Mouse (Mus musculus): ENCODE results near the gene Eml3. TPM values are rescaled to one million over a fixed set of nuclear protein-coding genes. Genes with fewer than 3 reads are reported as not detected.
A peak's percentile ranks its signal among the peaks of the same experiment; 100 is the strongest.

Eml3 gene
- polyA plus RNA-seq, 1 experiment from 2014 or later, result 10.3 TPM

- Histone ChIP-seq H3K27me3 (replicated peaks; ENCODE audit: control insufficient read depth, insufficient read depth, low read length) (no peaks in the 10 kb centered on the region), H3K4me3 (ENCODE audit: low read length) (no peak overlapping the region), H3K4me2 (ENCODE audit: low read length) (no peak overlapping the region), H3K4me1 (ENCODE audit: control insufficient read depth, insufficient read depth, low read depth, low read length) (no peaks in the 10 kb centered on the region), H3K27ac (ENCODE audit: low read depth, low read length) (no peak overlapping the region), H3K36me3 (ENCODE audit: control insufficient read depth, insufficient read depth, low read length) (peaks cover 70% of the 10 kb centered on the region), H3K9ac (ENCODE audit: low read depth, low read length) (no peak overlapping the region), H3K9me3 (ENCODE audit: control insufficient read depth, low read length) (no peaks in the 10 kb centered on the region)
- no peak for ATAC-seq
- 93% methylated on average over 1 of the region's 1 CpGs for WGBS
Measured at GRCm38 (mm10) chr19:8974638-8975037, 45.3 kb downstream of the Eml3 start.

- peaks cover 69% of the 10 kb centered on the region for H3K36me3 ChIP-seq (ENCODE audit: control insufficient read depth, insufficient read depth, low read length)
- H3K27ac ChIP-seq (ENCODE audit: low read depth, low read length), result no peak overlapping the region
- H3K27me3 ChIP-seq (replicated peaks; ENCODE audit: control insufficient read depth, insufficient read depth, low read length), result no peaks in the 10 kb centered on the region
- H3K9me3 ChIP-seq (ENCODE audit: control insufficient read depth, low read length), result no peaks in the 10 kb centered on the region
- no peak overlapping the region for H3K4me2 ChIP-seq (ENCODE audit: low read length)
- ATAC-seq, result no peak
- no peak overlapping the region for H3K9ac ChIP-seq (ENCODE audit: low read depth, low read length)
- 100% methylated on average over 2 of the region's 2 CpGs for WGBS
- H3K4me3 ChIP-seq (ENCODE audit: low read length), result no peak overlapping the region
- H3K4me1 ChIP-seq (ENCODE audit: control insufficient read depth, insufficient read depth, low read depth, low read length), result no peaks in the 10 kb centered on the region
Measured at GRCm38 (mm10) chr19:8975491-8975890, 46.1 kb downstream of the Eml3 start.

- Histone ChIP-seq H3K27ac (ENCODE audit: low read depth, low read length) (no peak overlapping the region), H3K4me1 (ENCODE audit: control insufficient read depth, insufficient read depth, low read depth, low read length) (no peaks in the 10 kb centered on the region), H3K36me3 (ENCODE audit: control insufficient read depth, insufficient read depth, low read length) (peaks cover 59% of the 10 kb centered on the region), H3K4me2 (ENCODE audit: low read length) (no peak overlapping the region), H3K27me3 (replicated peaks; ENCODE audit: control insufficient read depth, insufficient read depth, low read length) (no peaks in the 10 kb centered on the region), H3K9me3 (ENCODE audit: control insufficient read depth, low read length) (no peaks in the 10 kb centered on the region), H3K4me3 (ENCODE audit: low read length) (no peak overlapping the region), H3K9ac (ENCODE audit: low read depth, low read length) (no peak overlapping the region)
- WGBS, result 60% methylated on average over 3 of the region's 3 CpGs
- ATAC-seq, result peak; percentile 62; the same call in 1 of the 2 replicates
Measured at GRCm38 (mm10) chr19:8976535-8976934, 47.2 kb downstream of the Eml3 start.

DNA sequence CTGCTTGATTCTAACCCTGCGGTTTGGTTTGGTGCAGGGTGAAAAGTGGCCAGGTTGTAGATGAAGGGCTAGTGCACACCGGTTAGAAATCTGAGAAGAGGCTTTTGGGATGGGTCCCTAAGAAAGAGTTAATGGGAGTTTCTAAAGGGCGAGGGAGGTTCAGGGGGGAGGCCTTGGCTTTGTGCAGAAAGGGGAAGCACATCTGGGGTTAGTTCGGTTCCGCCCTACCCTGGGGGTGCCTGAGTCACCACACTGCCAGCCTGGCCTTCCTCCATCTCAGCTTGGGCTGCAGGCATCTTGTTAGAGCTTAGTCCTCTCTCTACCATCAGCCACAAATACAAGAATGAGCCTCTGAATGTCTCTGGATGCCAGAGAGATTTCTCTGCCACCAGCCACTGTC is 51.4 kb downstream of the Eml3 start:
- no peak overlapping the region for H3K9ac ChIP-seq (ENCODE audit: low read depth, low read length)
- WGBS, result 59% methylated on average over 5 of the region's 5 CpGs
- no peak overlapping the region for H3K4me2 ChIP-seq (ENCODE audit: low read length)
- H3K36me3 ChIP-seq (ENCODE audit: control insufficient read depth, insufficient read depth, low read length), result peaks cover 27% of the 10 kb centered on the region
- ATAC-seq, result no peak
- no peaks in the 10 kb centered on the region for H3K27me3 ChIP-seq (replicated peaks; ENCODE audit: control insufficient read depth, insufficient read depth, low read length)
- H3K9me3 ChIP-seq (ENCODE audit: control insufficient read depth, low read length), result no peaks in the 10 kb centered on the region
- peaks cover 20% of the 10 kb centered on the region for H3K4me1 ChIP-seq (ENCODE audit: control insufficient read depth, insufficient read depth, low read depth, low read length)
- H3K27ac ChIP-seq (ENCODE audit: low read depth, low read length), result no peak overlapping the region
- no peak overlapping the region for H3K4me3 ChIP-seq (ENCODE audit: low read length)

DNA sequence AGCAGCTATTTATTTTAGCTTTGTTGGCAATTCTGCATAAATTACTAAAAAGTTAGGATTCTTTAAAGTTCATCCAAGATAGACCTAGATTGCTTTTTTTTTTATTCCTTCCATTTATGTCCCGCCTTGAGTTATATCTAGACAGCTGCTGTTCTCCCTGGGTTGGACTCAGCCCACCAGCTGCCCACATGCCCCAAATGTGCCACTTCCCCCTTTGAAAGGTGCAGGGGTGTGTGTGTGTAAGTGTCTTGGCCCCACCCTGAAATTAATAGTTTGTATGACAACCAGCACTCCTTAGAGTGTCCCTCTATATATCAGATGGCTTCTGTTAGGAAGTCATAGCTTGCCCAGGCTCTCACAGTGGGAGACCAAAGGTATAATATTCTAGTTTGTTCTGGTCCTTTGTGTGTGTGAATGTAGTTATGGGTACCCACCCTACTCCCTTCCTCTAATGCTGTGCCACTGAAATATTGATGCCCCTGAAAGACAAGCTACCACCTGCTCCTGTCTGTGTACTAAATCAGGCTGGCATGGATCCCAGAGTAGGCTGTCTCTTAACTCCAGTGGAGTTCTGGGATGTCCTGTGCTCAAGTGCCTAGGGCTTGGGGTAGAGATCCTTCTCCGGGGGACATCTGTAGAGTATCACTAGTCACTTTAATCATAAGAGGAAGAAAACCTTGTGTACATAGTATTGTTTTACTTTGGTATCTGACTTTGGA is 52.3 kb downstream of the Eml3 start:
- no peak overlapping the region for H3K27ac ChIP-seq (ENCODE audit: low read depth, low read length)
- H3K4me3 ChIP-seq (ENCODE audit: low read length), result no peak overlapping the region
- peaks cover 20% of the 10 kb centered on the region for H3K4me1 ChIP-seq (ENCODE audit: control insufficient read depth, insufficient read depth, low read depth, low read length)
- ATAC-seq, result no peak
- H3K4me2 ChIP-seq (ENCODE audit: low read length), result no peak overlapping the region
- no peaks in the 10 kb centered on the region for H3K27me3 ChIP-seq (replicated peaks; ENCODE audit: control insufficient read depth, insufficient read depth, low read length)
- WGBS, result 60% methylated on average over 2 of the region's 2 CpGs
- peaks cover 27% of the 10 kb centered on the region for H3K36me3 ChIP-seq (ENCODE audit: control insufficient read depth, insufficient read depth, low read length)
- no peaks in the 10 kb centered on the region for H3K9me3 ChIP-seq (ENCODE audit: control insufficient read depth, low read length)
- no peak overlapping the region for H3K9ac ChIP-seq (ENCODE audit: low read depth, low read length)

- Histone ChIP-seq H3K36me3 (ENCODE audit: control insufficient read depth, insufficient read depth, low read length) (peaks cover 22% of the 10 kb centered on the region), H3K4me1 (ENCODE audit: control insufficient read depth, insufficient read depth, low read depth, low read length) (peaks cover 20% of the 10 kb centered on the region), H3K4me3 (ENCODE audit: low read length) (no peak overlapping the region), H3K4me2 (ENCODE audit: low read length) (no peak overlapping the region), H3K27me3 (replicated peaks; ENCODE audit: control insufficient read depth, insufficient read depth, low read length) (no peaks in the 10 kb centered on the region), H3K9me3 (ENCODE audit: control insufficient read depth, low read length) (no peaks in the 10 kb centered on the region), H3K27ac (ENCODE audit: low read depth, low read length) (no peak overlapping the region), H3K9ac (ENCODE audit: low read depth, low read length) (no peak overlapping the region)
- WGBS, result 48% methylated on average over 5 of the region's 5 CpGs
- ATAC-seq, result no peak
Measured at GRCm38 (mm10) chr19:8982303-8983149, 53.2 kb downstream of the Eml3 start.

DNA sequence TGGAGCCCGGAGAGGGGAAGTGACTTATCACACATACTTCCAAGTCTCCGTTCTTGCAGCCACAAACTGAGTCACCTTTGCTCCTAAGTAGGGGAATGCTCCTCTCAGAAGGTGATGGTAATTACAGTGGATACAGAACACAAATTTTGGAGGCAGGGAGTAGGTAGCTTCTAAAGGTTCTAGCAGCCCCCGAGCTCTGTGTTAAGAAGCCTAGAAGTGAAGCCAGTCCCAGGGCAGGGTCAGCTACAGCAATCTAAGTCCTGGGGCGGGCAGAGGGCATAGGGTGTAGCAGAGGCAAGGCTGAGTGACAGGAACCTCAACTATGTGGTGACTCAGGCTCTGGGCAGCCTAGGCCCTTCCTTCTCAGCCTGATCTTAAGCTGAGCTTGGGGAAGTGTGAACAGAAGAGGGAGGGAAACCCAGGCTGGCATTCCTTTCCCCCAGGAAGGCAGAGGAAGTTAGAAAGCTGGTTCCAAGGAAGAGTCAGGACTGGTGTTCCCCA is 53.8 kb downstream of the Eml3 start:
- H3K4me2 ChIP-seq (ENCODE audit: low read length), result no peak overlapping the region
- no peak overlapping the region for H3K9ac ChIP-seq (ENCODE audit: low read depth, low read length)
- peaks cover 3% of the 10 kb centered on the region; the same call in 1 of the 2 replicates for H3K27me3 ChIP-seq (replicated peaks; ENCODE audit: control insufficient read depth, insufficient read depth, low read length)
- 47% methylated on average over 4 of the region's 4 CpGs for WGBS
- H3K36me3 ChIP-seq (ENCODE audit: control insufficient read depth, insufficient read depth, low read length), result peaks cover 16% of the 10 kb centered on the region
- peaks cover 20% of the 10 kb centered on the region for H3K4me1 ChIP-seq (ENCODE audit: control insufficient read depth, insufficient read depth, low read depth, low read length)
- no peak overlapping the region for H3K4me3 ChIP-seq (ENCODE audit: low read length)
- no peaks in the 10 kb centered on the region for H3K9me3 ChIP-seq (ENCODE audit: control insufficient read depth, low read length)
- no peak for ATAC-seq
- H3K27ac ChIP-seq (ENCODE audit: low read depth, low read length), result no peak overlapping the region

DNA sequence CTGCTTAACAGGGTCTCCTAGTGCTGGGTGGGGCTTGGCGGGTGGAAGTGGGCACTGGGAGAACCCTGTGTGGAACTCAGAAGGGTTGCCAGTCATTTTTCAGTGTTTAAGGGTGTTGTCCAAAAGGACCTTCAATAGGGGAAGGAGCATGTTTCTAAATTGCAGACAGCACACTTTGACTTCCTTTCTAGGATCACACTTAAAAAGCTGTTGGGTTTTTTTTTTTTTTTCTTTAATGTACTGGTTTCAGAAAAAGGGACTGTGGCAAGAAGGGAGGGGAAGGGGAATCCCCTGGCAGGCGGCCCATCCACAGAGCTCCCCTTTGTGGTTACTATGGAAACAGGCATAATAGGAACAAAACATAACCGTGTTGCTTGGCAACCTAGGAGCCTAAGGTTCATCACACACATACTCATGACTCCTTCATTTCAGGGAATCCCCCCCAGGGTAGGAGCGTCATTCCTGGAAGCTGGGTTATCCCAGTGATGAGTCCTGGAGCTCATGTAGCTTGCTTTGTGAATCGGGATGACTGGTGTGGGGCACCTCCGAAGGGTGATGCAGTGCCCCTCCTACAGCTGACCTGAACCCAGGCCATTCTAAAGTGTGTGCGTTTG is 55.0 kb downstream of the Eml3 start:
- WGBS, result 6% methylated on average over 7 of the region's 7 CpGs
- peak overlapping the region; percentile 35 for H3K4me2 ChIP-seq (ENCODE audit: low read length)
- no peak overlapping the region for H3K27ac ChIP-seq (ENCODE audit: low read depth, low read length)
- peaks cover 25% of the 10 kb centered on the region for H3K4me1 ChIP-seq (ENCODE audit: control insufficient read depth, insufficient read depth, low read depth, low read length)
- H3K9me3 ChIP-seq (ENCODE audit: control insufficient read depth, low read length), result no peaks in the 10 kb centered on the region
- H3K4me3 ChIP-seq (ENCODE audit: low read length), result no peak overlapping the region
- H3K9ac ChIP-seq (ENCODE audit: low read depth, low read length), result no peak overlapping the region
- peak; percentile 66 for ATAC-seq
- H3K36me3 ChIP-seq (ENCODE audit: control insufficient read depth, insufficient read depth, low read length), result 0 out of 2 replicates have a peak, but pooled peaks cover 6% of the 10 kb centered on the region
- H3K27me3 ChIP-seq (replicated peaks; ENCODE audit: control insufficient read depth, insufficient read depth, low read length), result peaks cover 6% of the 10 kb centered on the region; the same call in 1 of the 2 replicates

- peaks cover 37% of the 10 kb centered on the region for H3K4me1 ChIP-seq (ENCODE audit: control insufficient read depth, insufficient read depth, low read depth, low read length)
- H3K27ac ChIP-seq (ENCODE audit: low read depth, low read length), result no peak overlapping the region
- WGBS, result 73% methylated on average over 5 of the region's 5 CpGs
- H3K4me2 ChIP-seq (ENCODE audit: low read length), result no peak overlapping the region
- ATAC-seq, result no peak
- no peak overlapping the region for H3K9ac ChIP-seq (ENCODE audit: low read depth, low read length)
- H3K27me3 ChIP-seq (replicated peaks; ENCODE audit: control insufficient read depth, insufficient read depth, low read length), result peaks cover 16% of the 10 kb centered on the region
- no peaks in the 10 kb centered on the region for H3K36me3 ChIP-seq (ENCODE audit: control insufficient read depth, insufficient read depth, low read length)
- no peaks in the 10 kb centered on the region for H3K9me3 ChIP-seq (ENCODE audit: control insufficient read depth, low read length)
- H3K4me3 ChIP-seq (ENCODE audit: low read length), result no peak overlapping the region
Measured at GRCm38 (mm10) chr19:8985891-8986290, 56.5 kb downstream of the Eml3 start.
